Mouse (Mus musculus) cerebellum, adult 2 months (tissue): ENCODE measurements around the gene Hgf.

Experiments used
- CTCF ChIP-seq: fragments of 200-500 bp; IDR thresholded peaks from 2 replicates; pipeline ENCODE4 v1.5.1; 2011; ENCODE audit warnings: low read depth, mild to moderate bottlenecking, control low read depth, low read length, moderate library complexity, borderline replicate concordance; ENCODE audit not compliant: insufficient read depth
- POLR2A ChIP-seq: fragments of 200-500 bp; IDR thresholded peaks from 2 replicates; pipeline ENCODE4 v1.6.1; 2011; ENCODE audit warnings: low read length, control low read depth, borderline replicate concordance; ENCODE audit not compliant: insufficient read depth

GRCm38 (mm10) chr5:16552647-16553046 lies 648 bp upstream of the Hgf start:
- TF ChIP-seq POLR2A, result no peak
- TF ChIP-seq CTCF, result no peak
